Mouse (Mus musculus): Measurements from ENCODE around the gene Ston1.

Ston1 gene

DNA sequence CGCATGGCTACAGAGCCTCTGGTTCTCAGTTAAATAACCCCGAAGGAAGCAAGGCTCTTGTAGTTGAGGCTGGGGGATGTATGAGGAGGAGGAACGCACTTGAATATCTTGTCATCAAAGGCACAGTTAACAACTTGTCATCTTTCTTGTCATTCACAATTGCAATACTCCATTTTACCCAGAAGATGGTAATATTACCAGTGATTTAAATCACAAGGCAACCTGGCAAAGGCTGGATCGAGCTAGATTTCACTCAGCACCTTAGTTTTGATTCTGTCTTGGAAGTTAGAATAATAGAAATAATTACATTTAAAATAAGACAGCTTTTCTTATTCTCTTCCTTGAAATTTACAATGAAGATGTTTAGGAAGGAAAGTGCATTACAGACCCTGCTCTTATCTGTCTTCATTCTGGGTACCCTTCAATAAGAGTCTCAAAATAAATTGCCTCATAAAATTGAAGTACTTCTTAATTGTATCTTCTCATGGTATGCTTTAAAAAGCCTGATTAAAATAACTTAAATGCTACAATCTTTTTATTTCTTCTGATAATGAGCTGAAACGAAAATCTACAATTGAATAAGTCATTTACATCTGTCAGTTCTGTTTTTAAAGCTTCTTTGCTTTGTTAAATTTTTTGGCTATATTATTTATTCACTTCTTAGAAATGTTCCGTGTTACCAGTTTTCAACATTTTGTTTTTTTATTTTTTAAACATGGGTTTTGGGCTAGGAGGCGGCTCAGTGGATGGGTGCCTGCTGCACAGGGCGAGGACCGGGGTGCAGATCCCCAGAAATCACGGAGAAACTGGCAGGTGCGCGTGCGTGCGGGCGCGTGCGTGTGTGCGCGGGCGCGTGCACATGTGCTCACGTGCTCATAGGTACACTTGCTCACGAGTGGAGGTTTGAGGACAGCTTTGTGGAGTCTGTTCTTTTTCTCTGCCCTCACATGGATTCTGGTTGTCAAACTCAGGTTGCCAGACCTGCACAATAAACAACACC lies 78.1 kb downstream of the Ston1 start:
- DNase-seq (ENCODE audit: low spot score), result no peak

DNA sequence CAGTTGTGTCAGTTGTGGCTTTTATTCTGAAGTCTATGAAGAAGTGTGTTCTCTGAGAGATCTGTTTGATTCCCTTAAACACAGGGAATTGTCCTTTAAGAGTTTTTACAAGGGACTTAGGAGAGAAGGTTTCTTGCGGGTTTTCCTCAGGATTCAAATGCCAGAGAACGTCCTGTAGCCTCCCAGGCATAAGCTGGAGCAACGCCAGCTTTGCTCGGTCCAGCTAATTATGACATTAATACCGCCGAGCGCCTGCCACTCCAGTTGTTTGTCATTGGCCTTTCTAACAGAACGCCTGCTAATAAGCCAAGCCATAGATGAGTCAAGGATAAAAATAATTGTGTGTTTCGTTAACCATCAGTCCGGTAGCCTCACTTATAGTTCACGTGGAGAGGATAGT lies 90.7 kb downstream of the Ston1 start:
- DNase-seq (ENCODE audit: low spot score), result no peak

DNA sequence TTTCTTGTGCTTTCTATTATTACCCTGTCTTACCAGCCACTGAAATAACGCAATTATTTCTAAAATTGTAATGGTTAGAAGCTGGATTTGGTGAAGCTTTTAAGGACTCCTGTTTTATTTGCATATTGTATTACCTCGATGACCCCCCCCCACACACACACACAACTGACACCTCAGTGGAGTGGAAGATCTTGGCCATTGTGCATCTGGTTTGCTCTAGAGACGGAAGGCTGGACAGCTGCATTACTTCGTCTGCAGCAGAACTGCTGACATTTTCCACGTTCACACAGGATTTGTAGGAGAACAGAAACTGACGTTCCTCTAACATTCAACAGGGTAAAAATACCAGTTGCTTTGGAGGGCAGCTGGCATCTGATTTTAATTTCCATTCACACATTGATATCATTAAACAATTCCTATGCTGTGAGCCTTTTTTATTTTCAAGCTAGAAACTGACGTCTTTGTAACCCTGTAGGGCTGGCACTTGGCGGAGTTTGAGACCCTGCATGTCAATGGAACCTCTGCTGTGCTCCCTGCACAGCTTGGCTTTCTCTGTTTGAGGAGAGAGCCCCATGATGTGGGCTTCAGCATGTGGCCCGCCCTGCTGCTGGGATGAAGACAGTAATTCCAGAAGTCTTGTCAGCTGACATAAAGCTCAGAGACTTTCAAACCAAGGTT lies 99.3 kb downstream of the Ston1 start:
- no peak for DNase-seq (ENCODE audit: low spot score)

DNA sequence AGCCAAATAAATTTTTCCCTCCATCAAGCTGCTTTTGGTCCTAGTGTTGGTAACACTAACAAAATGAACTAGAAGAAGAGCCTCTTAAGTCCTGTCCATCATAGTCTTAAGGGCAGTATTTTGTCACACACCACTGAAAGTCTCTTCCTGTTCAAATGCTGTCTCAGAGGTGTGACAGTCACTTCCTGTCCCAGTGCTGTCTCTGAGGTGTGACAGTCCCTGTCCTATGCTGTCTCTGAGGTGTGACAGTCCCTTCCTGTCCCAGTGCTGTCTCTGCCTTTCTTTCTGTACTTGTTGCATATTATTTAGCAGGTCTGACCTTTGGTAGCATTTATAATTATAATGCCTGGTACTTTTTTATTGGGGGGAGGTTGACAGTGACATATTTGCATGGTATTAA lies 103.4 kb downstream of the Ston1 start:
- DNase-seq (ENCODE audit: low spot score), result no peak

DNA sequence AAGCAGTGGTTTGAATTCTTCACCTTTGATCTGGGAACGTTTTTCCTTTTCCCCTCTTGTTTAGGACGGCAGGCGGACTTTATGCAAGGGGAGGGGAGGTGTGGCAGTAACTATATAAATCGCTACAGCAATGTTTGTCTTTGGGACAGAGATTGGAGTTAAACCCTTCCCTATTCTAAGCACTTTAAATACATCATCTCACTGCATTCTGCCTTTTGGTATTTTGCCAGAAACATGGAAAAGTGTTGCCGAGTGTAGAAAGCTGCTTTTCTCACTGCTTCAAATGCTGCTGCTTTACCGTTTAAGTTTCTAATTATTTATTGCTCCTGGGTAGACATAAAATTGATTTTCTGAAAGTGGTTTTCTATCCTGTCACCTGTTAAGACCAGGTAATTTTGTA lies 104.9 kb downstream of the Ston1 start:
- no peak for DNase-seq (ENCODE audit: low spot score)

DNA sequence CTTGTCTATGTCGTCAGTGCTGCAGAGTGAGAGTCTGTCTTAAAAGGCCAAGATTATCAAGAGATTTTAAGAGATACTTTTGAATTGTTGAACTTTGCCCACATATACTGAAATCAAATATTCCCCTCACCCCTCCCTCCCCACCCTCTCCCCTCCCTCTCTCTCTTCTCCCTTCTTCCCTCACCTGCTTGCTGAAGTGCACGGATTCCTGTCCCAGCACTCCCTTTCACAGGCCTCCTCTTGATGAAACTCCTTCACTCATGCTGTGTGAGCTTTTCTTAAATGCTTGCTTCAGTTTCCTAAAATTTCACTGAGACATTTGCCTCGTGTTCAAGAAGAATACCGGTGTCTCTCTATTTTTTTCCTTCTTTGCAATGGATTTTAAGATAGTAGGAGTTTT lies 105.6 kb downstream of the Ston1 start:
- DNase-seq (ENCODE audit: low spot score), result no peak

DNA sequence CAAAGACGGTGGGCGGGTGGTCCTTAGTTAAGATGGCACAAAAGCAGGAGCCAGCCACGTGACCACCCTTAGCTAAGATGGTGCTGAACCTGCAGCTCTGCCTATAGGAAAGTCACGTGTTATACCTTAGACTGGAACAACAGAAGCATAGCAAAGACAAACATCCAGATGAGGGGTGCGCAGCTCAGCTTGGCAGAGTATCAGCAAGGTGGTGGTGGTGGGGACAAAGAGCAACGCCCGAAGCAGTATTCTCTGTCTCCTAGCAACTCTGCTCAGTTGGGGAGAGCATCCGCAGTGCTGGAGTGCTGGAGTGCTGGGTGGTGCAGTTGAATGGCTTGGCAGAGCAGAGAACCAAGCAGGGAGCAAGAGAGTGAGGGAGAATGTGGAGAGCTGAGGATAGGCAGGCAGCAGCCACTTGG lies 108.8 kb downstream of the Ston1 start:
- no peak for DNase-seq (ENCODE audit: low spot score)
